Mouse (Mus musculus) C2C12 (cell line): ENCODE data around the gene B4galnt1.
"Not testable (repeated sequence)": the region's sequence is repeated elsewhere in the genome, so short reads cannot be mapped to it uniquely, and the experiment has no call there.

ENCODE experiments used
- CEBPB ChIP-seq: IDR thresholded peaks from one replicate; pipeline ENCODE4 v1.6.1; 2011; ENCODE audit warnings: low read depth, mild to moderate bottlenecking, control low read depth, moderate library complexity
- CTCF ChIP-seq: IDR thresholded peaks from one replicate; pipeline ENCODE4 v1.5.1; 2011; ENCODE audit not compliant: control insufficient read depth, insufficient read depth, insufficient read length
- FOSL1 ChIP-seq: IDR thresholded peaks from one replicate; pipeline ENCODE4 v1.8.0; 2011; ENCODE audit warnings: mild to moderate bottlenecking, low read length; ENCODE audit not compliant: poor library complexity, insufficient read depth, severe bottlenecking
- MAX ChIP-seq: IDR thresholded peaks from one replicate; pipeline ENCODE4 v1.6.1; 2011; ENCODE audit warnings: mild to moderate bottlenecking, control low read depth
- MYOD1 ChIP-seq: IDR thresholded peaks from one replicate; pipeline ENCODE4 v1.6.1; 2011; ENCODE audit warnings: low read depth; ENCODE audit not compliant: control insufficient read depth, insufficient read length
- MYOG ChIP-seq: IDR thresholded peaks from one replicate; pipeline ENCODE4 v1.6.1; 2011; ENCODE audit not compliant: control insufficient read depth, insufficient read length; ENCODE audit errors: extremely low read depth
- USF1 ChIP-seq: IDR thresholded peaks from one replicate; pipeline ENCODE4 v1.6.1; 2011; ENCODE audit warnings: low read depth, mild to moderate bottlenecking, control low read depth, moderate library complexity

GRCm38 (mm10) chr10:127134394-127135035 is 30.5 kb upstream of the B4galnt1 start:
- TF ChIP-seq CTCF, FOSL1, MAX, MYOD1, CEBPB, MYOG, USF1: not testable (repeated sequence)
